Comparison of ENCODE assay signal across 10 mouse cellular contexts in the genomic region with DNA sequence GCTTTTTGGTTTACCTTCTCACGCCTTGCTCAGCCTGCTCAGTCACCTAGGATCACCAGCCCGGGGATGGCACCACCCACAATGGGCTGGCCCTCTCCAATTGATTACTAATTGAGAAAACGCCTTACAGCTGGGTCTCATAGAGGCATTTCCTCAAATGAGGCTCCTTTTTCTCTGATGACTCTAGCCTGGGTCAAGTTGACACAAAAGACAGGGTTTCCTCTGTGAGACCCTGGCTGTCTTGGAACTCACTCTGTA. TPM values are rescaled to one million over a fixed set of nuclear protein-coding genes. Genes with fewer than 3 reads are reported as not detected.
DNase-seq lines count a peak whose midpoint lies in the region; ATAC-seq and TF ChIP-seq lines count a peak whose summit lies in the region.
"Had no signal": no experiment of that assay in that cellular context is flagged by ENCODE, and none has a peak within 500 bp of the region (broad histone marks: within the 10 kb centered on the region; RNA-seq: fewer than 3 reads in every experiment).

No protein-coding gene starts in this region.

- no peaks in the 10 kb centered on the region for H3K27me3 ChIP-seq in heart, embryonic 15.5 days
- no peaks in the 10 kb centered on the region for H3K27me3 ChIP-seq in lung, postnatal 0 days (replicated peaks; ENCODE audit: insufficient read depth, low read length)
- no peaks in the 10 kb centered on the region for H3K27me3 ChIP-seq in intestine, embryonic 14.5 days (replicated peaks; ENCODE audit: control insufficient read depth, insufficient read depth, low read length)
- H3K27me3 ChIP-seq in stomach, embryonic 14.5 days (ENCODE audit: control insufficient read depth, insufficient read depth, low read length): no peaks in the 10 kb centered on the region
- H3K27me3 ChIP-seq: megakaryocyte, embryonic 14.5 days had no signal

- TF ChIP-seq EP300 in lung, postnatal 0 days (IDR thresholded peaks at IDR 0.05): no peak

- no peak overlapping the region for H3K9ac ChIP-seq in heart, embryonic 15.5 days
- no peak overlapping the region for H3K9ac ChIP-seq in lung, postnatal 0 days (replicated peaks; ENCODE audit: low read depth)
- H3K9ac ChIP-seq in intestine, embryonic 14.5 days (ENCODE audit: low read length): 0 out of 2 replicates have a peak overlapping the region, but pooled peaks have one; percentile 6
- H3K9ac ChIP-seq in stomach, embryonic 14.5 days (replicated peaks; ENCODE audit: low read depth, low read length): no peak overlapping the region

- no peak for DNase-seq in heart, adult 11 months
- DNase-seq in lung, postnatal 0 days (ENCODE audit: low spot score): no peak
- no peak for DNase-seq in lung, postnatal 14 days
- DNase-seq in intestine, embryonic 14.5 days (ENCODE audit: low spot score): no peak
- DNase-seq in urinary bladder, adult 2 months (ENCODE audit: low spot score): no peak

- H3K27ac ChIP-seq in heart, embryonic 15.5 days: peak overlapping the region; percentile 69; the same call in 1 of the 2 replicates
- H3K27ac ChIP-seq in lung, postnatal 0 days (ENCODE audit: low read length): peak overlapping the region; percentile 72; the same call in 1 of the 2 replicates
- H3K27ac ChIP-seq in intestine, embryonic 14.5 days (ENCODE audit: low read depth): peak overlapping the region; percentile 67
- H3K27ac ChIP-seq in stomach, embryonic 14.5 days (ENCODE audit: low read length): peak overlapping the region; percentile 80

- ATAC-seq in heart, embryonic 15.5 days (replicated peaks; ENCODE audit: insufficient number of reproducible peaks, insufficient read depth, low FRiP score, low read depth): no peak
- ATAC-seq in lung, postnatal 0 days: no peak
- no peak for ATAC-seq in intestine, embryonic 14.5 days (replicated peaks; ENCODE audit: low FRiP score, low TSS enrichment, low read depth)
- ATAC-seq in stomach, embryonic 14.5 days (ENCODE audit: insufficient number of reproducible peaks, insufficient read depth, low FRiP score, low read depth): no peak
- no peak for ATAC-seq in monocyte, adult 5-6 weeks (replicated peaks; ENCODE audit: insufficient number of reproducible peaks, low FRiP score, low TSS enrichment, poor library complexity, severe bottlenecking)
- ATAC-seq: CD4-positive, CD25-positive, alpha-beta regulatory T cell, adult 4 months had no signal

- peaks cover 30% of the 10 kb centered on the region for H3K4me1 ChIP-seq in heart, embryonic 15.5 days (replicated peaks)
- peaks cover 8% of the 10 kb centered on the region; the same call in 1 of the 2 replicates for H3K4me1 ChIP-seq in lung, postnatal 0 days (ENCODE audit: insufficient read depth, low read depth, low read length)
- peaks cover 27% of the 10 kb centered on the region for H3K4me1 ChIP-seq in intestine, embryonic 14.5 days (replicated peaks; ENCODE audit: control insufficient read depth, insufficient read depth, low read length)
- peaks cover 25% of the 10 kb centered on the region; the same call in 1 of the 2 replicates for H3K4me1 ChIP-seq in stomach, embryonic 14.5 days (ENCODE audit: control insufficient read depth, insufficient read depth, low read length)

- H3K4me3 ChIP-seq in heart, embryonic 15.5 days: no peak overlapping the region
- no peak overlapping the region for H3K4me3 ChIP-seq in lung, postnatal 0 days (ENCODE audit: low read depth, low read length)
- H3K4me3 ChIP-seq in intestine, embryonic 14.5 days (ENCODE audit: low read depth, low read length): no peak overlapping the region
- no peak overlapping the region for H3K4me3 ChIP-seq in stomach, embryonic 14.5 days (ENCODE audit: low read depth, low read length)
- H3K4me3 ChIP-seq: megakaryocyte, embryonic 14.5 days had no signal

- H3K4me2 ChIP-seq in heart, embryonic 15.5 days: no peak overlapping the region
- no peak overlapping the region for H3K4me2 ChIP-seq in lung, postnatal 0 days (replicated peaks; ENCODE audit: low read depth, low read length)
- peak overlapping the region; percentile 28 for H3K4me2 ChIP-seq in intestine, embryonic 14.5 days (ENCODE audit: low read length)
- no peak overlapping the region for H3K4me2 ChIP-seq in stomach, embryonic 14.5 days (replicated peaks; ENCODE audit: low read depth, low read length)

- 63% methylated on average over 3 of the region's 3 CpGs for WGBS in heart, embryonic 15.5 days
- WGBS in lung, postnatal 0 days: 49% methylated on average over 3 of the region's 3 CpGs
- WGBS in intestine, embryonic 14.5 days: 41% methylated on average over 3 of the region's 3 CpGs
- 30% methylated on average over 3 of the region's 3 CpGs for WGBS in stomach, embryonic 14.5 days

- no peak for TF ChIP-seq CTCF in lung, postnatal 0 days (IDR thresholded peaks at IDR 0.05)

- no peaks in the 10 kb centered on the region for H3K9me3 ChIP-seq in heart, embryonic 15.5 days (replicated peaks)
- H3K9me3 ChIP-seq in lung, postnatal 0 days (ENCODE audit: low read length): no peaks in the 10 kb centered on the region
- H3K9me3 ChIP-seq in intestine, embryonic 14.5 days (ENCODE audit: control insufficient read depth, low read length): no peaks in the 10 kb centered on the region
- H3K9me3 ChIP-seq in stomach, embryonic 14.5 days (ENCODE audit: control insufficient read depth, low read depth, low read length): no peaks in the 10 kb centered on the region
- H3K9me3 ChIP-seq: megakaryocyte, embryonic 14.5 days had no signal

- H3K36me3 ChIP-seq in heart, embryonic 15.5 days: no peaks in the 10 kb centered on the region
- H3K36me3 ChIP-seq in lung, postnatal 0 days (ENCODE audit: insufficient read depth, low read length): no peaks in the 10 kb centered on the region
- H3K36me3 ChIP-seq in intestine, embryonic 14.5 days (ENCODE audit: control insufficient read depth, insufficient read depth, low read length): no peaks in the 10 kb centered on the region
- no peaks in the 10 kb centered on the region for H3K36me3 ChIP-seq in stomach, embryonic 14.5 days (ENCODE audit: control insufficient read depth, insufficient read depth, low read length)

RNA-seq across cellular contexts. Expression of gene Zmynd8, which starts 2.2 kb away (rescaled TPM):
- polyA plus RNA-seq in heart, embryonic 15.5 days (2015; fragmentation: Nextera tagmentation; extraction: Ambion mirVana): 39.1 and 40.7 TPM in 2 replicates
- polyA plus RNA-seq in lung, postnatal 0 days (2015; fragmentation: Nextera tagmentation; extraction: Ambion mirVana): 30.7 and 32.1 TPM in 2 replicates
- polyA plus RNA-seq in intestine, embryonic 14.5 days (2014; fragmentation: Nextera tagmentation; extraction: Ambion mirVana): 49.2 and 53.6 TPM in 2 replicates
- polyA plus RNA-seq in stomach, embryonic 14.5 days (2014; fragmentation: Nextera tagmentation; extraction: Ambion mirVana): 53.1 and 57.6 TPM in 2 replicates
- 35.3 and 46.7 TPM in 2 replicates for polyA plus RNA-seq in urinary bladder, adult 2 months (2012; rRNA removed)
- 42.6 to 54.2 TPM (median 44.4 TPM) in 3 replicates for total RNA-seq in monocyte, adult 5-6 weeks (2017)
